Mouse (Mus musculus) embryo, embryonic 10 days (tissue): Measurements from ENCODE around the gene Tulp3.

ENCODE experiments used
- DNase-seq: peaks from one replicate; pipeline ENCODE4 v3.0.0-alpha.2; 2015; ENCODE audit warnings: low spot score

Gene Tulp3

GRCm38 (mm10) chr6:128296750-128297393, 58.8 kb downstream of the Tulp3 start:
- DNase-seq = no peak

- DNase-seq = no peak
Observed at GRCm38 (mm10) chr6:128295876-128296749, 59.5 kb downstream of the Tulp3 start.

GRCm38 (mm10) chr6:128291284-128291683, 64.4 kb downstream of the Tulp3 start:
- no peak for DNase-seq

- no peak for DNase-seq
Observed at GRCm38 (mm10) chr6:128288681-128289080, 67.0 kb downstream of the Tulp3 start.

GRCm38 (mm10) chr6:128285792-128286430, 69.7 kb downstream of the Tulp3 start:
- DNase-seq = peak; percentile 82

- peak; percentile 58 for DNase-seq
Observed at GRCm38 (mm10) chr6:128282126-128282525, 73.5 kb downstream of the Tulp3 start.

- no peak for DNase-seq
Observed at GRCm38 (mm10) chr6:128280472-128281145, 75.0 kb downstream of the Tulp3 start.

- peak; percentile 32 for DNase-seq
Observed at GRCm38 (mm10) chr6:128279608-128280007, 76.0 kb downstream of the Tulp3 start.

- no peak for DNase-seq
Observed at GRCm38 (mm10) chr6:128279099-128279498, 76.6 kb downstream of the Tulp3 start.

GRCm38 (mm10) chr6:128277132-128278085, 78.2 kb downstream of the Tulp3 start:
- DNase-seq = no peak

- DNase-seq = no peak
Observed at GRCm38 (mm10) chr6:128276349-128276748, 79.3 kb downstream of the Tulp3 start.

- no peak for DNase-seq
Observed at GRCm38 (mm10) chr6:128275506-128276064, 80.1 kb downstream of the Tulp3 start.

GRCm38 (mm10) chr6:128273507-128273906, 82.1 kb downstream of the Tulp3 start:
- DNase-seq = no peak

GRCm38 (mm10) chr6:128272754-128273153, 82.9 kb downstream of the Tulp3 start:
- DNase-seq = no peak
